Mouse (Mus musculus) hindbrain, embryonic 11.5 days (tissue): ENCODE measurements around the gene Wipi2. TPM values are rescaled to one million over a fixed set of nuclear protein-coding genes. Genes with fewer than 3 reads are reported as not detected.
A peak's percentile ranks its signal among the peaks of the same experiment; 100 is the strongest.

Experiments
- ATAC-seq: fragments of 200-750 bp; cut with Nextera tagmentation; 2 replicates; pipeline ENCODE4 v1.8.0; 2017; ENCODE audit warnings: mild to moderate bottlenecking, moderate TSS enrichment, moderate library complexity; ENCODE audit not compliant: low FRiP score
- DNase-seq: peaks from one replicate; pipeline ENCODE4 v3.0.0-alpha.2; 2015; ENCODE audit warnings: low spot score
- H3K27ac ChIP-seq: fragments of 300-500 bp; sonication (generic); 2 replicates; pipeline ENCODE4 v1.5.1; 2014; ENCODE audit warnings: mild to moderate bottlenecking, low read depth, low read length
- H3K27me3 ChIP-seq: fragments of 300-500 bp; sonication (generic); 2 replicates; pipeline ENCODE4 v1.6.1; 2014; ENCODE audit warnings: mild to moderate bottlenecking, low read length, moderate library complexity, mixed read lengths; ENCODE audit not compliant: control insufficient read depth, insufficient read depth
- H3K36me3 ChIP-seq: fragments of 300-500 bp; sonication (generic); 2 replicates; pipeline ENCODE4 v1.6.1; 2014; ENCODE audit warnings: mild to moderate bottlenecking, low read length, moderate library complexity, mixed read lengths; ENCODE audit not compliant: control insufficient read depth, insufficient read depth
- H3K4me1 ChIP-seq: fragments of 300-500 bp; sonication (generic); replicated peaks from 2 replicates; pipeline ENCODE4 v1.6.1; 2014; ENCODE audit warnings: low read length, mixed read lengths; ENCODE audit not compliant: control insufficient read depth, insufficient read depth
- H3K4me2 ChIP-seq: fragments of 300-500 bp; sonication (generic); replicated peaks from 2 replicates; pipeline ENCODE4 v1.6.1; 2014; ENCODE audit warnings: mild to moderate bottlenecking, low read depth, low read length
- H3K4me3 ChIP-seq: fragments of 300-500 bp; sonication (generic); 2 replicates; pipeline ENCODE4 v1.5.1; 2014; ENCODE audit warnings: low read depth, low read length
- H3K9ac ChIP-seq: fragments of 300-500 bp; sonication (generic); 2 replicates; pipeline ENCODE4 v1.6.1; 2014; ENCODE audit warnings: low read depth, low read length
- H3K9me3 ChIP-seq: fragments of 300-500 bp; sonication (generic); 2 replicates; pipeline ENCODE4 v1.6.1; 2016; ENCODE audit warnings: low read length; ENCODE audit not compliant: control insufficient read depth
- WGBS: fragments of 180-500 bp; shearing (Covaris S2); extraction: QIAGEN DNeasy Blood & Tissue Kit; methylation state at CpG from one replicate; pipeline ENCODE4 v1.1.7; 2014; 5-methylcytosine and 5-hydroxymethylcytosine counted together
- polyA plus RNA-seq: library from polyadenylated mRNA; unstranded; fragments of >200 nt; fragmentation: Nextera tagmentation; extraction: Ambion mirVana; gene quantifications from 2 replicates; pipeline ENCODE4 v1.2.1, GENCODE M21; 2014

The Wipi2 gene
- polyA plus RNA-seq, 1 experiment from 2014 or later = 43.3 TPM

GRCm38 (mm10) chr5:142668556-142669263, 41.2 kb downstream of the Wipi2 start:
- WGBS = 88% methylated on average over 11 of the region's 11 CpGs
- no peaks in the 10 kb centered on the region for H3K9me3 ChIP-seq
- no peak overlapping the region for H3K9ac ChIP-seq
- no peak overlapping the region for H3K27ac ChIP-seq
- H3K27me3 ChIP-seq = no peaks in the 10 kb centered on the region
- H3K4me2 ChIP-seq = no peak overlapping the region
- no peak overlapping the region for H3K4me3 ChIP-seq
- ATAC-seq = no peak
- peaks cover 5% of the 10 kb centered on the region; the same call in 1 of the 2 replicates for H3K36me3 ChIP-seq
- DNase-seq = no peak
- H3K4me1 ChIP-seq = no peaks in the 10 kb centered on the region

GRCm38 (mm10) chr5:142669726-142670125, 42.2 kb downstream of the Wipi2 start:
- Histone ChIP-seq H3K27ac (no peak overlapping the region), H3K4me3 (no peak overlapping the region)

GRCm38 (mm10) chr5:142673082-142673481, 45.6 kb downstream of the Wipi2 start:
- Histone ChIP-seq H3K27ac (no peak overlapping the region), H3K9ac (no peak overlapping the region), H3K9me3 (no peaks in the 10 kb centered on the region), H3K4me3 (no peak overlapping the region), H3K4me1 (no peaks in the 10 kb centered on the region), H3K36me3 (no peaks in the 10 kb centered on the region), H3K27me3 (no peaks in the 10 kb centered on the region), H3K4me2 (no peak overlapping the region)
- ATAC-seq (peak; percentile 66; the same call in 1 of the 2 replicates), DNase-seq (peak; percentile 51)
- 28% methylated on average over 5 of the region's 5 CpGs for WGBS

More at GRCm38 (mm10) chr5:142669726-142670125, 42.2 kb downstream of the Wipi2 start:
- no peaks in the 10 kb centered on the region for H3K27me3 ChIP-seq
- no peak overlapping the region for H3K4me2 ChIP-seq
- H3K4me1 ChIP-seq = no peaks in the 10 kb centered on the region
- 79% methylated on average over 7 of the region's 7 CpGs for WGBS
- H3K9me3 ChIP-seq = no peaks in the 10 kb centered on the region
- H3K9ac ChIP-seq = no peak overlapping the region
- DNase-seq (no peak), ATAC-seq (no peak)
- H3K36me3 ChIP-seq = peaks cover 2% of the 10 kb centered on the region; the same call in 1 of the 2 replicates

- Histone ChIP-seq H3K9me3 (no peaks in the 10 kb centered on the region), H3K27me3 (no peaks in the 10 kb centered on the region), H3K36me3 (no peaks in the 10 kb centered on the region), H3K4me1 (no peaks in the 10 kb centered on the region), H3K4me3 (no peak overlapping the region), H3K4me2 (no peak overlapping the region), H3K9ac (no peak overlapping the region), H3K27ac (no peak overlapping the region)
- ATAC-seq (no peak), DNase-seq (no peak)
- WGBS = 55% methylated on average over 7 of the region's 7 CpGs
Measured at GRCm38 (mm10) chr5:142678141-142678571, 50.7 kb downstream of the Wipi2 start.

GRCm38 (mm10) chr5:142679065-142679464, 51.6 kb downstream of the Wipi2 start:
- H3K4me1 ChIP-seq = no peaks in the 10 kb centered on the region
- no peaks in the 10 kb centered on the region for H3K27me3 ChIP-seq
- no peak overlapping the region for H3K4me2 ChIP-seq
- H3K9me3 ChIP-seq = no peaks in the 10 kb centered on the region
- 94% methylated on average over 1 of the region's 1 CpGs for WGBS
- DNase-seq (no peak), ATAC-seq (no peak)
- H3K27ac ChIP-seq = no peak overlapping the region
- no peak overlapping the region for H3K4me3 ChIP-seq
- no peak overlapping the region for H3K9ac ChIP-seq
- H3K36me3 ChIP-seq = no peaks in the 10 kb centered on the region

GRCm38 (mm10) chr5:142681911-142682310, 54.4 kb downstream of the Wipi2 start:
- no peak overlapping the region for H3K4me2 ChIP-seq
- H3K27me3 ChIP-seq = no peaks in the 10 kb centered on the region
- H3K4me3 ChIP-seq = no peak overlapping the region
- 94% methylated on average over 3 of the region's 3 CpGs for WGBS
- H3K9ac ChIP-seq = no peak overlapping the region
- H3K4me1 ChIP-seq = no peaks in the 10 kb centered on the region
- no peaks in the 10 kb centered on the region for H3K9me3 ChIP-seq
- ATAC-seq (no peak), DNase-seq (no peak)
- H3K27ac ChIP-seq = no peak overlapping the region
- no peaks in the 10 kb centered on the region for H3K36me3 ChIP-seq

- Histone ChIP-seq H3K27ac (no peak overlapping the region), H3K4me3 (no peak overlapping the region), H3K4me1 (no peaks in the 10 kb centered on the region), H3K9ac (no peak overlapping the region), H3K9me3 (no peaks in the 10 kb centered on the region), H3K36me3 (no peaks in the 10 kb centered on the region), H3K4me2 (no peak overlapping the region), H3K27me3 (no peaks in the 10 kb centered on the region)
- 85% methylated on average over 5 of the region's 5 CpGs for WGBS
- no peak for DNase-seq
- no peak for ATAC-seq
Measured at GRCm38 (mm10) chr5:142682529-142682928, 55.0 kb downstream of the Wipi2 start.

GRCm38 (mm10) chr5:142688866-142689265, 61.4 kb downstream of the Wipi2 start:
- no peak overlapping the region for H3K27ac ChIP-seq
- no peak for DNase-seq
- no peak overlapping the region for H3K9ac ChIP-seq
- H3K4me3 ChIP-seq = no peak overlapping the region
- H3K4me1 ChIP-seq = no peaks in the 10 kb centered on the region
- ATAC-seq = no peak
- 69% methylated on average over 6 of the region's 6 CpGs for WGBS
- no peaks in the 10 kb centered on the region for H3K9me3 ChIP-seq
- H3K4me2 ChIP-seq = no peak overlapping the region
- no peaks in the 10 kb centered on the region for H3K36me3 ChIP-seq
- H3K27me3 ChIP-seq = no peaks in the 10 kb centered on the region; the same call in 1 of the 2 replicates

- DNase-seq = no peak
- 84% methylated on average over 3 of the region's 3 CpGs for WGBS
- H3K4me3 ChIP-seq = no peak overlapping the region
Measured at GRCm38 (mm10) chr5:142690343-142690742, 62.8 kb downstream of the Wipi2 start.

More at GRCm38 (mm10) chr5:142690343-142690742, 62.8 kb downstream of the Wipi2 start:
- no peak overlapping the region for H3K4me2 ChIP-seq
- H3K27me3 ChIP-seq = no peaks in the 10 kb centered on the region; the same call in 1 of the 2 replicates
- no peak for ATAC-seq
- H3K27ac ChIP-seq = no peak overlapping the region
- H3K9ac ChIP-seq = no peak overlapping the region
- no peaks in the 10 kb centered on the region for H3K4me1 ChIP-seq
- H3K36me3 ChIP-seq = no peaks in the 10 kb centered on the region
- no peaks in the 10 kb centered on the region for H3K9me3 ChIP-seq
